Mouse (Mus musculus) bone marrow, adult 2 months (tissue): Measurements from ENCODE around the gene Ubqln4.

Source experiments
- CTCF ChIP-seq: fragments of 200-500 bp; IDR thresholded peaks from 2 replicates; pipeline ENCODE4 v1.5.1; 2011; ENCODE audit warnings: low read length, control low read depth; ENCODE audit not compliant: control insufficient read depth, insufficient read depth
- POLR2A ChIP-seq: fragments of 200-500 bp; IDR thresholded peaks from 2 replicates; pipeline ENCODE4 v1.6.1; 2011; ENCODE audit warnings: low read depth, mild to moderate bottlenecking, control low read depth, low read length, borderline replicate concordance; ENCODE audit not compliant: control insufficient read depth

- TF ChIP-seq POLR2A (no peak), CTCF (no peak)
Observed at GRCm38 (mm10) chr3:88553880-88554586, 475 bp downstream of the Ubqln4 start.
